Mouse (Mus musculus) embryonic fibroblast, embryonic 13.5 days (primary cell): Measurements from ENCODE around the gene Bmpr1b.

Experiments used
- CTCF ChIP-seq: IDR thresholded peaks from 2 replicates; pipeline ENCODE4 v1.5.1; 2011; ENCODE audit warnings: mild to moderate bottlenecking, control low read depth, low read length, moderate library complexity, borderline replicate concordance; ENCODE audit not compliant: insufficient read depth
- POLR2A ChIP-seq: IDR thresholded peaks from 2 replicates; pipeline ENCODE4 v1.6.1; 2011; ENCODE audit warnings: low read depth, mild to moderate bottlenecking, control low read depth, low read length, moderate library complexity

DNA sequence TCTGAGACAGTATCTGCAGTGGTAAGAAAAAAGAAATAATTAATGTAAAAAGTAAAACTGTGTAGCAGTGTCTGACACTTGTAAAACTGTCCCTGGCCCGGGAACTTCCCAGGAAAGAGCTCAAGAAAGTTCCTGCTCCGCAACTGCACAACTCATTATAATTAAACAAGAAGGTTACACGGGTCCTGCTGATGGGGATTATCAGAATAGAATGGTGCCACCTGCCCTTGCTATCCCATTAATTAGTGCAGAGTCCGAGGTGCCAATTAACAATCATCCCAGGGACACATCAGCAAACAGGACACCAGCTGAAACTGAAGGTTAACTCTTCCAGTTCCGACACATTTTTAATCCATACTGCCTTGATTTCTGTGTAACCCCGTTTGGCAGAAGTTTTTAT lies 216.3 kb downstream of the Bmpr1b start:
- TF ChIP-seq CTCF = no peak
- no peak for TF ChIP-seq POLR2A
